Mouse (Mus musculus): ENCODE measurements around the gene Dnajc5g. TPM values are rescaled to one million over a fixed set of nuclear protein-coding genes. Genes with fewer than 3 reads are reported as not detected.

The Dnajc5g gene
- total and polyA plus RNA-seq, 3 experiments, result not detected

GRCm38 (mm10) chr5:31071821-31072220, 34.3 kb upstream of the Dnajc5g start:
- H3K36me3 ChIP-seq (replicated peaks in 1 of 2; ENCODE audit: control insufficient read depth in 1 of 2, insufficient read depth in 1 of 2, low read length in 1 of 2), result peaks cover 96 to 98% of the 10 kb centered on the region in 2 experiments

GRCm38 (mm10) chr5:31073176-31073575, 32.9 kb upstream of the Dnajc5g start:
- Histone ChIP-seq H3K9ac (ENCODE audit: insufficient read depth, low read depth) (no peak overlapping the region), H3K4me1 (ENCODE audit: control insufficient read depth in 1 of 2, insufficient read depth in 2 of 2) (no peaks in the 10 kb centered on the region), H3K27ac (ENCODE audit: insufficient read depth, low read depth) (no peak overlapping the region), H3K9me3 (replicated peaks; ENCODE audit: low read length) (no peaks in the 10 kb centered on the region), H3K4me2 (ENCODE audit: insufficient read depth, low read depth, poor library complexity, severe bottlenecking) (no peak overlapping the region), H3K4me3 (replicated peaks in 1 of 3; ENCODE audit: low read depth in 2 of 3, low read length in 2 of 3, poor library complexity in 1 of 3) (no peak overlapping the region), H3K36me3 (replicated peaks in 1 of 2; ENCODE audit: control insufficient read depth in 1 of 2, insufficient read depth in 1 of 2, low read length in 1 of 2) (peaks cover 96 to 98% of the 10 kb centered on the region in 2 experiments), H3K27me3 (replicated peaks) (no peaks in the 10 kb centered on the region), H3K79me2 (replicated peaks; ENCODE audit: control insufficient read depth, extremely low read depth, insufficient read depth, poor library complexity, severe bottlenecking) (no peaks in the 10 kb centered on the region)
- in situ Hi-C loops (cut with MboI; ENCODE audit: low pct_ligation_motif_present, low pct_unique_long_range_greater_than_20kb, low sequenced_read_pairs), result no loop called here
- no peak for DNase-seq (ENCODE audit: extremely low read depth)
- no peak for TF ChIP-seq ZKSCAN1 (IDR thresholded peaks at IDR 0.05; ENCODE audit: borderline replicate concordance, low read depth, low read length)
- no peak for TF ChIP-seq EP300 (IDR thresholded peaks at IDR 0.05; ENCODE audit: low read length)
- TF ChIP-seq ZMIZ1 (IDR thresholded peaks at IDR 0.05; ENCODE audit: low read depth, low read length), result no peak
- TF ChIP-seq TCF12 (IDR thresholded peaks at IDR 0.05; ENCODE audit: low read depth, low read length), result no peak
- TF ChIP-seq USF1 (IDR thresholded peaks at IDR 0.05; ENCODE audit: low read depth, low read length), result no peak
- no peak for TF ChIP-seq MYC (IDR thresholded peaks at IDR 0.05; ENCODE audit: low read depth, low read length)
- TF ChIP-seq JUND (conservative IDR thresholded peaks at IDR 0.05; ENCODE audit: low read depth, low read length), result no peak
- dilution Hi-C loops (cut with MboI; ENCODE audit: extremely low pct_ligation_motif_present, extremely low pct_unique_long_range_greater_than_20kb, low sequenced_read_pairs), result no loop called here

More at GRCm38 (mm10) chr5:31071821-31072220, 34.3 kb upstream of the Dnajc5g start:
- no peak overlapping the region for H3K9ac ChIP-seq (ENCODE audit: insufficient read depth, low read depth)
- H3K4me1 ChIP-seq (ENCODE audit: control insufficient read depth in 1 of 2, insufficient read depth in 2 of 2), result no peaks in the 10 kb centered on the region
- H3K4me2 ChIP-seq (ENCODE audit: insufficient read depth, low read depth, poor library complexity, severe bottlenecking), result no peak overlapping the region
- in situ Hi-C loops (cut with MboI; ENCODE audit: low pct_ligation_motif_present, low pct_unique_long_range_greater_than_20kb, low sequenced_read_pairs) (no loop called here), dilution Hi-C loops (cut with MboI; ENCODE audit: extremely low pct_ligation_motif_present, extremely low pct_unique_long_range_greater_than_20kb, low sequenced_read_pairs) (no loop called here)
- no peaks in the 10 kb centered on the region for H3K79me2 ChIP-seq (replicated peaks; ENCODE audit: control insufficient read depth, extremely low read depth, insufficient read depth, poor library complexity, severe bottlenecking)
- H3K4me3 ChIP-seq (replicated peaks in 1 of 3; ENCODE audit: low read depth in 2 of 3, low read length in 2 of 3, poor library complexity in 1 of 3), result no peak overlapping the region
- no peak for TF ChIP-seq CHD2 (IDR thresholded peaks at IDR 0.05; ENCODE audit: low read length)
- no peak for TF ChIP-seq ZC3H11A (IDR thresholded peaks at IDR 0.05; ENCODE audit: low read depth, low read length)
- no peak for TF ChIP-seq USF1 (IDR thresholded peaks at IDR 0.05; ENCODE audit: low read depth, low read length)
- TF ChIP-seq JUND (conservative IDR thresholded peaks at IDR 0.05; ENCODE audit: low read depth, low read length), result no peak
- TF ChIP-seq SMC3 (IDR thresholded peaks at IDR 0.05; ENCODE audit: low read depth, low read length), result no peak
- TF ChIP-seq E2F4 (IDR thresholded peaks at IDR 0.05; ENCODE audit: insufficient replicate concordance, low read depth, low read length), result no peak
- no peak for TF ChIP-seq GABPA (IDR thresholded peaks at IDR 0.05; ENCODE audit: insufficient replicate concordance, low read depth, low read length)
- TF ChIP-seq RAD21 (IDR thresholded peaks at IDR 0.05; ENCODE audit: low read depth, low read length), result no peak
- no peak for TF ChIP-seq PAX5 (IDR thresholded peaks at IDR 0.05; ENCODE audit: low read length)
- no peak for TF ChIP-seq CTCF (conservative IDR thresholded peaks at IDR 0.05 in 1 of 2, IDR thresholded peaks at IDR 0.05 in 1 of 2; ENCODE audit: low read depth in 2 of 2, low read length in 2 of 2)
- H3K9me3 ChIP-seq (replicated peaks; ENCODE audit: low read length), result no peaks in the 10 kb centered on the region
- no peak overlapping the region for H3K27ac ChIP-seq (ENCODE audit: insufficient read depth, low read depth)
- DNase-seq (ENCODE audit: extremely low read depth), result no peak
- H3K27me3 ChIP-seq (replicated peaks), result no peaks in the 10 kb centered on the region
